Mouse (Mus musculus): ENCODE data around the gene Mlx. TPM values are rescaled to one million over a fixed set of nuclear protein-coding genes. Genes with fewer than 3 reads are reported as not detected.

The Mlx gene
- 46.9 and 53.1 TPM in 2 replicates for polyA plus RNA-seq (2012; rRNA removed)

GRCm38 (mm10) chr11:101086756-101087681 lies at the start of gene Mlx:
Gene Mlx, plus strand, starts transcription at chr11:101087277.
- no peak for TF ChIP-seq CTCF (IDR thresholded peaks at IDR 0.05; ENCODE audit: extremely low read depth, insufficient read depth, low read length)
- TF ChIP-seq POLR2A (IDR thresholded peaks at IDR 0.05; ENCODE audit: extremely low read depth, insufficient read depth, low read length), result peak; percentile 90
- Histone ChIP-seq H3K27ac (ENCODE audit: insufficient read depth, low read length) (no peak within 1 kb of the TSS), H3K4me3 (ENCODE audit: insufficient read depth, low read length) (peak within 1 kb of the TSS; percentile 79), H3K4me1 (ENCODE audit: control insufficient read depth, insufficient read depth, low read length) (peaks cover 5% of the 10 kb centered on the region)

GRCm38 (mm10) chr11:101037795-101038194 lies 49.3 kb upstream of the Mlx start:
- TF ChIP-seq CTCF (IDR thresholded peaks at IDR 0.05; ENCODE audit: extremely low read depth, insufficient read depth, low read length) (no peak), POLR2A (IDR thresholded peaks at IDR 0.05; ENCODE audit: extremely low read depth, insufficient read depth, low read length) (no peak)
- Histone ChIP-seq H3K27ac (ENCODE audit: insufficient read depth, low read length) (no peak overlapping the region), H3K4me3 (ENCODE audit: insufficient read depth, low read length) (no peak overlapping the region), H3K4me1 (ENCODE audit: control insufficient read depth, insufficient read depth, low read length) (no peaks in the 10 kb centered on the region)

- Histone ChIP-seq H3K4me1 (ENCODE audit: control insufficient read depth, insufficient read depth, low read length) (peaks cover 10% of the 10 kb centered on the region), H3K4me3 (ENCODE audit: insufficient read depth, low read length) (no peak overlapping the region), H3K27ac (ENCODE audit: insufficient read depth, low read length) (no peak overlapping the region)
- TF ChIP-seq CTCF (IDR thresholded peaks at IDR 0.05; ENCODE audit: extremely low read depth, insufficient read depth, low read length), result no peak
- no peak for TF ChIP-seq POLR2A (IDR thresholded peaks at IDR 0.05; ENCODE audit: extremely low read depth, insufficient read depth, low read length)
Measured at GRCm38 (mm10) chr11:101045826-101046225, 41.3 kb upstream of the Mlx start.

GRCm38 (mm10) chr11:101046440-101046839 lies 40.6 kb upstream of the Mlx start:
- Histone ChIP-seq H3K27ac (ENCODE audit: insufficient read depth, low read length) (no peak overlapping the region), H3K4me3 (ENCODE audit: insufficient read depth, low read length) (no peak overlapping the region), H3K4me1 (ENCODE audit: control insufficient read depth, insufficient read depth, low read length) (peaks cover 12% of the 10 kb centered on the region)
- no peak for TF ChIP-seq CTCF (IDR thresholded peaks at IDR 0.05; ENCODE audit: extremely low read depth, insufficient read depth, low read length)
- TF ChIP-seq POLR2A (IDR thresholded peaks at IDR 0.05; ENCODE audit: extremely low read depth, insufficient read depth, low read length), result no peak

- H3K27ac ChIP-seq (ENCODE audit: insufficient read depth, low read length), result no peak overlapping the region
- peaks cover 12% of the 10 kb centered on the region for H3K4me1 ChIP-seq (ENCODE audit: control insufficient read depth, insufficient read depth, low read length)
- no peak overlapping the region for H3K4me3 ChIP-seq (ENCODE audit: insufficient read depth, low read length)
- TF ChIP-seq POLR2A (IDR thresholded peaks at IDR 0.05; ENCODE audit: extremely low read depth, insufficient read depth, low read length), result no peak
- no peak for TF ChIP-seq CTCF (IDR thresholded peaks at IDR 0.05; ENCODE audit: extremely low read depth, insufficient read depth, low read length)
Measured at GRCm38 (mm10) chr11:101047502-101047901, 39.6 kb upstream of the Mlx start.

GRCm38 (mm10) chr11:101050359-101050758 lies 36.7 kb upstream of the Mlx start:
- Histone ChIP-seq H3K4me1 (ENCODE audit: control insufficient read depth, insufficient read depth, low read length) (peaks cover 12% of the 10 kb centered on the region), H3K27ac (ENCODE audit: insufficient read depth, low read length) (0 out of 2 replicates have a peak overlapping the region, but pooled peaks have one; percentile 1), H3K4me3 (ENCODE audit: insufficient read depth, low read length) (no peak overlapping the region)
- TF ChIP-seq POLR2A (IDR thresholded peaks at IDR 0.05; ENCODE audit: extremely low read depth, insufficient read depth, low read length), result no peak
- no peak for TF ChIP-seq CTCF (IDR thresholded peaks at IDR 0.05; ENCODE audit: extremely low read depth, insufficient read depth, low read length)

GRCm38 (mm10) chr11:101051051-101051493 lies 36.0 kb upstream of the Mlx start:
- TF ChIP-seq POLR2A (IDR thresholded peaks at IDR 0.05; ENCODE audit: extremely low read depth, insufficient read depth, low read length) (no peak), CTCF (IDR thresholded peaks at IDR 0.05; ENCODE audit: extremely low read depth, insufficient read depth, low read length) (no peak)
- H3K4me1 ChIP-seq (ENCODE audit: control insufficient read depth, insufficient read depth, low read length), result peaks cover 12% of the 10 kb centered on the region
- 0 out of 2 replicates have a peak overlapping the region, but pooled peaks have one; percentile 1 for H3K27ac ChIP-seq (ENCODE audit: insufficient read depth, low read length)
- H3K4me3 ChIP-seq (ENCODE audit: insufficient read depth, low read length), result no peak overlapping the region

GRCm38 (mm10) chr11:101051617-101052016 lies 35.5 kb upstream of the Mlx start:
- TF ChIP-seq CTCF (IDR thresholded peaks at IDR 0.05; ENCODE audit: extremely low read depth, insufficient read depth, low read length) (no peak), POLR2A (IDR thresholded peaks at IDR 0.05; ENCODE audit: extremely low read depth, insufficient read depth, low read length) (no peak)
- H3K4me1 ChIP-seq (ENCODE audit: control insufficient read depth, insufficient read depth, low read length), result peaks cover 12% of the 10 kb centered on the region
- H3K27ac ChIP-seq (ENCODE audit: insufficient read depth, low read length), result no peak overlapping the region
- no peak overlapping the region for H3K4me3 ChIP-seq (ENCODE audit: insufficient read depth, low read length)

GRCm38 (mm10) chr11:101052751-101053473 lies 34.2 kb upstream of the Mlx start:
- TF ChIP-seq CTCF (IDR thresholded peaks at IDR 0.05; ENCODE audit: extremely low read depth, insufficient read depth, low read length) (no peak), POLR2A (IDR thresholded peaks at IDR 0.05; ENCODE audit: extremely low read depth, insufficient read depth, low read length) (no peak)

More at GRCm38 (mm10) chr11:101052751-101053473, 34.2 kb upstream of the Mlx start:
- H3K4me1 ChIP-seq (ENCODE audit: control insufficient read depth, insufficient read depth, low read length), result peaks cover 12% of the 10 kb centered on the region
- no peak overlapping the region for H3K4me3 ChIP-seq (ENCODE audit: insufficient read depth, low read length)
- H3K27ac ChIP-seq (ENCODE audit: insufficient read depth, low read length), result 0 out of 2 replicates have a peak overlapping the region, but pooled peaks have one; percentile 7

Measured in cortical plate, adult 2 months (tissue).